In the genomic region with DNA sequence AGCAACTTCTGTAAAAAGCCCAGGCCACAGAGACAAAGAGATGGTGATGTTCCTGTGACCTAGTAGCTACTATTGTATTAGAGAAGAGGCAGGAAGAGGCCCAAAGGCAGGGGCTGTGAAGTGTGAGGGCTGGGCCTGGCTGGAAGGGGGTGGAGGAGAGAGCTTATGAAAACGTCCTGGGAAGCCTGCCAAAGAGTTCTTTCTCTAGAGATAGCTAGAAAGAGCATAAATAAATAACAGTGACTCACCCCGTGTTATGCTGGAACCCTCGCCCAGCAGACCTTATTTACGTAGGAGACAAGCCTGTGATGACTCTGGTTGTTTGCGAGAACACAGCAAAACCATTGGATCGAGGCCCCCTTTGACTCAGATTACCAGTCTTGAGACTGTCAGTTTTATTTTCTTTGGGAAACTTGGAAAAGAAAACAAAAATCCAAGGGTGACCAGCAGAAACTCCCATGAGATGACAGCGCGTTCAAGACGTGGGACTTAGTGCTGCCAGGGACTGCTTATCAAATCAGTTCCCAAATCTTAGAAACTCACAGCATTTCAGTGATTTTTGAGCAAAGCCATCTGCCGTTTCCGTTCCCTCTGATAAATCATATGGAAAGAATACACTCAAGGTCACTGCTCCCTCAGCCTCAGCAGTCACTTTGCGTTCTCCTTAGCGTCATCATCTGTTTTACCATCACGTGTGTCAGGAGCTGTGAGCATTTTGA, we compare ENCODE assay signal across 9 mouse cellular contexts. TPM values are rescaled to one million over a fixed set of nuclear protein-coding genes. Genes with fewer than 3 reads are reported as not detected.
DNase-seq lines count a peak whose midpoint lies in the region; ATAC-seq lines count a peak whose summit lies in the region.
"Had no signal": no experiment of that assay in that cellular context is flagged by ENCODE, and none has a peak within 500 bp of the region (broad histone marks: within the 10 kb centered on the region; RNA-seq: fewer than 3 reads in every experiment).

No protein-coding gene starts in this region.

- peak overlapping the region; percentile 13; the same call in 1 of the 2 replicates for H3K4me2 ChIP-seq in intestine, embryonic 14.5 days (ENCODE audit: low read length)
- H3K4me2 ChIP-seq in midbrain, embryonic 13.5 days (replicated peaks), result no peak overlapping the region
- H3K4me2 ChIP-seq: limb, embryonic 12.5 days had no signal

- H3K9ac ChIP-seq in intestine, embryonic 14.5 days (ENCODE audit: low read length), result no peak overlapping the region
- H3K9ac ChIP-seq in midbrain, embryonic 13.5 days (replicated peaks), result no peak overlapping the region
- H3K9ac ChIP-seq: limb, embryonic 12.5 days had no signal

- H3K4me3 ChIP-seq in intestine, embryonic 14.5 days (ENCODE audit: low read depth, low read length), result no peak overlapping the region
- H3K4me3 ChIP-seq in midbrain, embryonic 13.5 days (replicated peaks), result no peak overlapping the region
- H3K4me3 ChIP-seq: limb, embryonic 12.5 days had no signal

- DNase-seq in 3134 (ENCODE audit: extremely low read depth, insufficient read length, low spot score), result peak; percentile 29
- DNase-seq in adrenal gland, adult 18-20 months (ENCODE audit: low spot score in 2 of 2), result peak; percentile 38 to 59
- DNase-seq in frontal cortex, postnatal 14 days (ENCODE audit: low spot score in 2 of 2), result peak; percentile 14 to 20
- peak; percentile 66 for DNase-seq in intestine, embryonic 14.5 days (ENCODE audit: low spot score)
- DNase-seq in left cerebral cortex, postnatal 14 days (ENCODE audit: low spot score in 2 of 2), result peak; percentile 52 to 65
- DNase-seq in yolk sac, embryonic 10.5 days (ENCODE audit: low spot score), result peak; percentile 66
- no peak for DNase-seq in spleen, adult 18-20 months

- H3K36me3 ChIP-seq in intestine, embryonic 14.5 days (ENCODE audit: control insufficient read depth, insufficient read depth, low read length), result no peaks in the 10 kb centered on the region
- H3K36me3 ChIP-seq in midbrain, embryonic 13.5 days, result no peaks in the 10 kb centered on the region
- H3K36me3 ChIP-seq: limb, embryonic 12.5 days had no signal

- H3K9me3 ChIP-seq in intestine, embryonic 14.5 days (ENCODE audit: control insufficient read depth, low read length), result no peaks in the 10 kb centered on the region
- no peaks in the 10 kb centered on the region for H3K9me3 ChIP-seq in midbrain, embryonic 13.5 days
- H3K9me3 ChIP-seq: limb, embryonic 12.5 days had no signal

- H3K4me1 ChIP-seq in intestine, embryonic 14.5 days (replicated peaks; ENCODE audit: control insufficient read depth, insufficient read depth, low read length), result peaks cover 15% of the 10 kb centered on the region
- H3K4me1 ChIP-seq in midbrain, embryonic 13.5 days (replicated peaks), result peaks cover 3% of the 10 kb centered on the region; the same call in 1 of the 2 replicates
- H3K4me1 ChIP-seq: limb, embryonic 12.5 days had no signal

- ATAC-seq in intestine, embryonic 14.5 days (replicated peaks; ENCODE audit: low FRiP score, low TSS enrichment, low read depth), result peak; percentile 62
- peak; percentile 69 for ATAC-seq in midbrain, embryonic 13.5 days

- H3K27ac ChIP-seq in intestine, embryonic 14.5 days (ENCODE audit: low read depth), result peak overlapping the region; percentile 78
- H3K27ac ChIP-seq in midbrain, embryonic 13.5 days, result no peak overlapping the region
- H3K27ac ChIP-seq: limb, embryonic 12.5 days had no signal

- intact Hi-C loops in left cerebral cortex, postnatal 14 days (cut with DNase I), result no loop called here

- H3K27me3 ChIP-seq in intestine, embryonic 14.5 days (replicated peaks; ENCODE audit: control insufficient read depth, insufficient read depth, low read length), result no peaks in the 10 kb centered on the region
- no peaks in the 10 kb centered on the region for H3K27me3 ChIP-seq in midbrain, embryonic 13.5 days
- H3K27me3 ChIP-seq: limb, embryonic 12.5 days had no signal

- WGBS in intestine, embryonic 14.5 days, result 21% methylated on average over 14 of the region's 14 CpGs
- WGBS in midbrain, embryonic 13.5 days, result 73% methylated on average over 14 of the region's 14 CpGs

RNA-seq across cellular contexts. Expression of a gene that starts 46.7 kb away (rescaled TPM):
- 10 to 100 TPM; 28.1 to 67.9 TPM for total RNA-seq in adrenal gland, adult 18-20 months (2021)
- polyA plus RNA-seq in intestine, embryonic 14.5 days (2014; fragmentation: Nextera tagmentation; extraction: Ambion mirVana), result 24.7 and 30.8 TPM in 2 replicates
- total RNA-seq in left cerebral cortex, postnatal 14 days (2021), result 1 to 10 TPM; 7.3 to 8.4 TPM
- 4.4 and 5.3 TPM in 2 replicates for polyA plus RNA-seq in midbrain, embryonic 13.5 days (2015; fragmentation: Nextera tagmentation; extraction: Ambion mirVana)

Comparison
In these comparisons a context has a peak if more than half of its experiments do, and no peak if none do; other contexts are left out.
1. DNase-seq: peak in 3134 (single experiment), adrenal gland, adult 18-20 months (2 of 2), frontal cortex, postnatal 14 days (2 of 2), intestine, embryonic 14.5 days (single experiment), left cerebral cortex, postnatal 14 days (2 of 2) and yolk sac, embryonic 10.5 days (single experiment); none in spleen, adult 18-20 months (0 of 2).